Mouse (Mus musculus) testis, adult 2 months (tissue): ENCODE results near the gene Ccdc71l. TPM values are rescaled to one million over a fixed set of nuclear protein-coding genes. Genes with fewer than 3 reads are reported as not detected.

Experiments
- H3K27ac ChIP-seq: fragments of 200-500 bp; 2 replicates; pipeline ENCODE4 v1.5.1; 2012; ENCODE audit warnings: low read depth, low read length; ENCODE audit not compliant: control insufficient read depth, insufficient read depth
- H3K27me3 ChIP-seq: fragments of 200-500 bp; 2 replicates; pipeline ENCODE4 v1.6.1; 2012; ENCODE audit warnings: mild to moderate bottlenecking, low read length, moderate library complexity; ENCODE audit not compliant: control insufficient read depth, insufficient read depth
- H3K36me3 ChIP-seq: fragments of 200-500 bp; 2 replicates; pipeline ENCODE4 v1.6.1; 2012; ENCODE audit warnings: mild to moderate bottlenecking, low read length; ENCODE audit not compliant: control insufficient read depth, insufficient read depth
- H3K4me1 ChIP-seq: fragments of 200-500 bp; 2 replicates; pipeline ENCODE4 v1.6.1; 2012; ENCODE audit warnings: low read length; ENCODE audit not compliant: control insufficient read depth, insufficient read depth
- H3K4me3 ChIP-seq: fragments of 200-500 bp; 2 replicates; pipeline ENCODE4 v1.5.1; 2012; ENCODE audit warnings: low read depth, mild to moderate bottlenecking, low read length, moderate library complexity, mixed read lengths; ENCODE audit not compliant: control insufficient read depth
- CTCF ChIP-seq: fragments of 200-500 bp; IDR thresholded peaks from 2 replicates; pipeline ENCODE4 v1.5.1; 2012; ENCODE audit warnings: low read depth, mild to moderate bottlenecking, inconsistent platforms, low read length, moderate library complexity; ENCODE audit not compliant: control insufficient read depth, insufficient read depth, insufficient replicate concordance
- POLR2A ChIP-seq: fragments of 200-500 bp; IDR thresholded peaks from 2 replicates; pipeline ENCODE4 v1.6.1; 2012; ENCODE audit warnings: low read depth, mild to moderate bottlenecking, inconsistent platforms, low read length, moderate library complexity; ENCODE audit not compliant: control insufficient read depth
- polyA plus RNA-seq: library from polyadenylated mRNA; depleted of rRNA; stranded (reverse); fragments of >200 nt; gene quantifications from 2 replicates; pipeline ENCODE4 v1.2.3, GENCODE M21; 2012; rRNA removed

Ccdc71l gene
- polyA plus RNA-seq, result 2.6 and 2.8 TPM in 2 replicates

GRCm38 (mm10) chr12:32378528-32379295 is at the start of gene Ccdc71l:
Gene Ccdc71l (plus strand): TSS chr12:32378704.
- TF ChIP-seq CTCF, result no peak
- TF ChIP-seq POLR2A, result peak; percentile 61
- H3K36me3 ChIP-seq, result no peaks in the 10 kb centered on the region
- H3K27ac ChIP-seq, result peak within 1 kb of the TSS; percentile 94
- H3K4me3 ChIP-seq, result peak within 1 kb of the TSS; percentile 95
- H3K27me3 ChIP-seq, result no peaks in the 10 kb centered on the region
- peaks cover 3% of the 10 kb centered on the region for H3K4me1 ChIP-seq

- Histone ChIP-seq H3K4me1 (no peaks in the 10 kb centered on the region), H3K27ac (no peak overlapping the region), H3K4me3 (no peak overlapping the region), H3K27me3 (no peaks in the 10 kb centered on the region), H3K36me3 (no peaks in the 10 kb centered on the region)
- TF ChIP-seq POLR2A (no peak), CTCF (no peak)
Observed at GRCm38 (mm10) chr12:32339078-32339477, 39.4 kb upstream of the Ccdc71l start.

GRCm38 (mm10) chr12:32343487-32343886 is 35.0 kb upstream of the Ccdc71l start:
- no peak for TF ChIP-seq POLR2A
- no peak for TF ChIP-seq CTCF
- Histone ChIP-seq H3K36me3 (no peaks in the 10 kb centered on the region), H3K4me3 (no peak overlapping the region), H3K27me3 (no peaks in the 10 kb centered on the region), H3K4me1 (no peaks in the 10 kb centered on the region), H3K27ac (no peak overlapping the region)

- Histone ChIP-seq H3K27me3 (no peaks in the 10 kb centered on the region), H3K4me1 (no peaks in the 10 kb centered on the region), H3K27ac (no peak overlapping the region), H3K4me3 (no peak overlapping the region), H3K36me3 (no peaks in the 10 kb centered on the region)
- TF ChIP-seq CTCF (no peak), POLR2A (no peak)
Observed at GRCm38 (mm10) chr12:32346121-32346520, 32.4 kb upstream of the Ccdc71l start.

- H3K4me3 ChIP-seq, result no peak overlapping the region
- H3K27me3 ChIP-seq, result no peaks in the 10 kb centered on the region
- no peak overlapping the region for H3K27ac ChIP-seq
- no peaks in the 10 kb centered on the region for H3K4me1 ChIP-seq
- TF ChIP-seq POLR2A (no peak), CTCF (no peak)
- H3K36me3 ChIP-seq, result no peaks in the 10 kb centered on the region
Observed at GRCm38 (mm10) chr12:32348493-32348892, 30.0 kb upstream of the Ccdc71l start.

GRCm38 (mm10) chr12:32351874-32352273 is 26.6 kb upstream of the Ccdc71l start:
- TF ChIP-seq CTCF (no peak), POLR2A (no peak)
- Histone ChIP-seq H3K4me3 (no peak overlapping the region), H3K27ac (no peak overlapping the region), H3K27me3 (no peaks in the 10 kb centered on the region), H3K4me1 (no peaks in the 10 kb centered on the region), H3K36me3 (no peaks in the 10 kb centered on the region)

- H3K27ac ChIP-seq, result peak overlapping the region; percentile 94
- H3K4me3 ChIP-seq, result peak overlapping the region; percentile 95
- H3K36me3 ChIP-seq, result no peaks in the 10 kb centered on the region
- TF ChIP-seq CTCF (peak; percentile 55), POLR2A (no peak)
- no peaks in the 10 kb centered on the region for H3K27me3 ChIP-seq
- peaks cover 3% of the 10 kb centered on the region for H3K4me1 ChIP-seq
Observed at GRCm38 (mm10) chr12:32379296-32379725, 807 bp downstream of the Ccdc71l start.

- H3K36me3 ChIP-seq, result no peaks in the 10 kb centered on the region
- H3K4me1 ChIP-seq, result peaks cover 3% of the 10 kb centered on the region
- H3K4me3 ChIP-seq, result peak overlapping the region; percentile 95
- no peaks in the 10 kb centered on the region for H3K27me3 ChIP-seq
- peak overlapping the region; percentile 94; the same call in 1 of the 2 replicates for H3K27ac ChIP-seq
- TF ChIP-seq CTCF (no peak), POLR2A (no peak; the same call in 1 of the 2 replicates)
Observed at GRCm38 (mm10) chr12:32379731-32380130, 1.2 kb downstream of the Ccdc71l start.
